Mouse (Mus musculus): Measurements from ENCODE around the gene Ntn4.

GRCm38 (mm10) chr10:93682185-93682747 lies 41.8 kb downstream of the Ntn4 start:
- TF ChIP-seq CTCF (IDR thresholded peaks at IDR 0.05; ENCODE audit: borderline replicate concordance, extremely low read depth, insufficient read depth, insufficient read length), result no peak
- no peak for TF ChIP-seq POLR2A (IDR thresholded peaks at IDR 0.05; ENCODE audit: borderline replicate concordance, extremely low read depth, insufficient read depth, insufficient read length, poor library complexity, severe bottlenecking)
